Comparison of ENCODE assay signal across 8 mouse cellular contexts in the genomic region with DNA sequence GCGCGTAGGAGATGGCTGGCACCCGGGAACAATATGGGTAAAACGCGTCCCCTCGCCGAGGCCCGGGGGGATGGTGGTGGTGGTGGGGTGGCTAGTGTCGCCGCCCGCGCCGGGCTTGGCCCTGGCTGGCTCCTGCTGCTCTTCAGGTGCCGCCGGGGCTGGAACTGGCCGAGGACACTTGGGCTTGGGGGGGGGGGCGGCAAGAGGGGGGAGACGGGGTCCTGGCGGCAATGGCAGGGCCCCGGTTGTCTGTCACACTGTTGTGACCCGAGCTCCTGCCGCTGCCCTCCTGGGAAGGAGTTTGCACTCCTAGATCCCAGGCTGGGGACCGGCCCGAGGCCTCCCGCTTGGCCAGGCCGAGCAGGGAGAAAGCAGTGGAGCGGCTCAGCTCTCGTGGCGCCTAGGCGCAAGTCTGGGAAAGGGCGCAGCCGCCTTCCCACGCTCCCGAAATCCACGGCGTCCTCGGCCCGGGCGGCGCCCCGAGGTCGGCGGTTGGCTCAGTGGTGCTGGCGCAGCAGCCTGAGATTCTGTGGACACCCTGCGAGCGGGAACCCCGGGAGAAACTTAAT. TPM values are rescaled to one million over a fixed set of nuclear protein-coding genes. Genes with fewer than 3 reads are reported as not detected.
DNase-seq lines count a peak whose midpoint lies in the region; ATAC-seq and TF ChIP-seq lines count a peak whose summit lies in the region.

No protein-coding gene starts in this region.

- H3K27me3 ChIP-seq in CH12.LX (replicated peaks): no peaks in the 10 kb centered on the region
- peaks cover 20% of the 10 kb centered on the region for H3K27me3 ChIP-seq in heart, embryonic 12.5 days (replicated peaks)
- peaks cover 76% of the 10 kb centered on the region for H3K27me3 ChIP-seq in kidney, embryonic 15.5 days
- peaks cover 24% of the 10 kb centered on the region for H3K27me3 ChIP-seq in liver, embryonic 14.5 days (ENCODE audit: control insufficient read depth, insufficient read depth, low read length)

- no peak for DNase-seq in CH12.LX (ENCODE audit: extremely low read depth)
- DNase-seq in adrenal gland, postnatal 14 days: peak; percentile 45
- DNase-seq in liver, embryonic 14.5 days (ENCODE audit: low read depth in 3 of 3, low spot score in 3 of 3): no peak
- DNase-seq in ovary, postnatal 10 days (ENCODE audit: low spot score): peak; percentile 16

- peak overlapping the region; percentile 48 to 88 (median 60) for H3K4me3 ChIP-seq in CH12.LX (replicated peaks in 1 of 3; ENCODE audit: low read depth in 2 of 3, low read length in 2 of 3, poor library complexity in 1 of 3)
- peak overlapping the region; percentile 59 for H3K4me3 ChIP-seq in embryonic fibroblast, embryonic 13.5 days (ENCODE audit: insufficient read depth, low read length)
- peak overlapping the region; percentile 66 for H3K4me3 ChIP-seq in heart, embryonic 12.5 days
- H3K4me3 ChIP-seq in kidney, embryonic 15.5 days (replicated peaks): peak overlapping the region; percentile 61
- peak overlapping the region; percentile 43 to 54; a peak in 3 of 4 replicates for H3K4me3 ChIP-seq in liver, embryonic 14.5 days (ENCODE audit: insufficient read depth in 1 of 2, low read depth in 2 of 2, low read length in 2 of 2)

- in situ Hi-C loops in CH12.LX (cut with MboI; ENCODE audit: low pct_ligation_motif_present, low pct_unique_long_range_greater_than_20kb, low sequenced_read_pairs): no loop called here

- H3K27ac ChIP-seq in CH12.LX (ENCODE audit: insufficient read depth, low read depth): no peak overlapping the region
- H3K27ac ChIP-seq in embryonic fibroblast, embryonic 13.5 days (ENCODE audit: insufficient read depth, low read length): peak overlapping the region; percentile 7
- H3K27ac ChIP-seq in heart, embryonic 12.5 days (ENCODE audit: poor library complexity, severe bottlenecking): peak overlapping the region; percentile 92
- peak overlapping the region; percentile 71 for H3K27ac ChIP-seq in kidney, embryonic 15.5 days
- H3K27ac ChIP-seq in liver, embryonic 14.5 days: no peak overlapping the region

- no peaks in the 10 kb centered on the region for H3K9me3 ChIP-seq in CH12.LX (replicated peaks; ENCODE audit: low read length)
- H3K9me3 ChIP-seq in heart, embryonic 12.5 days (replicated peaks): no peaks in the 10 kb centered on the region
- H3K9me3 ChIP-seq in kidney, embryonic 15.5 days (replicated peaks): no peaks in the 10 kb centered on the region
- no peaks in the 10 kb centered on the region for H3K9me3 ChIP-seq in liver, embryonic 14.5 days (ENCODE audit: control insufficient read depth, low read length)

- peak overlapping the region; percentile 85 for H3K9ac ChIP-seq in CH12.LX (ENCODE audit: insufficient read depth, low read depth)
- H3K9ac ChIP-seq in heart, embryonic 12.5 days: peak overlapping the region; percentile 96
- peak overlapping the region; percentile 61 for H3K9ac ChIP-seq in kidney, embryonic 15.5 days
- H3K9ac ChIP-seq in liver, embryonic 14.5 days (replicated peaks): no peak overlapping the region

- TF ChIP-seq EP300 in CH12.LX (IDR thresholded peaks at IDR 0.05; ENCODE audit: low read length): no peak
- no peak for TF ChIP-seq EP300 in liver, embryonic 14.5 days (IDR thresholded peaks at IDR 0.05; ENCODE audit: low read depth)

- dilution Hi-C loops in CH12.LX (cut with MboI; ENCODE audit: extremely low pct_ligation_motif_present, extremely low pct_unique_long_range_greater_than_20kb, low sequenced_read_pairs): no loop called here

- no peak for TF ChIP-seq RAD21 in CH12.LX (IDR thresholded peaks at IDR 0.05; ENCODE audit: low read depth, low read length)

- no peak for TF ChIP-seq CTCF in CH12.LX (conservative IDR thresholded peaks at IDR 0.05 in 1 of 2, IDR thresholded peaks at IDR 0.05 in 1 of 2; ENCODE audit: low read depth in 2 of 2, low read length in 2 of 2)
- TF ChIP-seq CTCF in embryonic fibroblast, embryonic 13.5 days (IDR thresholded peaks at IDR 0.05; ENCODE audit: borderline replicate concordance, insufficient read depth, low read length): no peak
- no peak for TF ChIP-seq CTCF in liver, embryonic 14.5 days (IDR thresholded peaks at IDR 0.05; ENCODE audit: low read depth)

- peak; percentile 36; the same call in 1 of the 2 replicates for ATAC-seq in heart, embryonic 12.5 days (ENCODE audit: insufficient number of reproducible peaks, low FRiP score)
- ATAC-seq in kidney, embryonic 15.5 days (replicated peaks; ENCODE audit: low FRiP score): peak; percentile 82
- no peak for ATAC-seq in liver, embryonic 14.5 days (ENCODE audit: insufficient read depth)
- ATAC-seq in inflammation-experienced regulatory T-cells, adult 6 months: no peak

- H3K79me2 ChIP-seq in CH12.LX (replicated peaks; ENCODE audit: control insufficient read depth, extremely low read depth, insufficient read depth, poor library complexity, severe bottlenecking): no peaks in the 10 kb centered on the region; the same call in 1 of the 2 replicates

- H3K4me2 ChIP-seq in CH12.LX (ENCODE audit: insufficient read depth, low read depth, poor library complexity, severe bottlenecking): peak overlapping the region; percentile 60
- H3K4me2 ChIP-seq in heart, embryonic 12.5 days: peak overlapping the region; percentile 63
- peak overlapping the region; percentile 65 for H3K4me2 ChIP-seq in kidney, embryonic 15.5 days
- peak overlapping the region; percentile 49 for H3K4me2 ChIP-seq in liver, embryonic 14.5 days (ENCODE audit: low read depth)

- TF ChIP-seq POLR2A in CH12.LX (IDR thresholded peaks at IDR 0.05; ENCODE audit: low read depth, low read length): no peak
- peak; percentile 44; the same call in 1 of the 2 replicates for TF ChIP-seq POLR2A in embryonic fibroblast, embryonic 13.5 days (IDR thresholded peaks at IDR 0.05; ENCODE audit: low read depth, low read length)

- peaks cover 0 to 17% of the 10 kb centered on the region in 2 experiments; a peak in 2 of 4 replicates for H3K4me1 ChIP-seq in CH12.LX (ENCODE audit: control insufficient read depth in 1 of 2, insufficient read depth in 2 of 2)
- no peaks in the 10 kb centered on the region; the same call in 1 of the 2 replicates for H3K4me1 ChIP-seq in embryonic fibroblast, embryonic 13.5 days (ENCODE audit: control insufficient read depth, insufficient read depth, low read length)
- H3K4me1 ChIP-seq in heart, embryonic 12.5 days (replicated peaks): 0 out of 2 replicates have a peak, but pooled peaks cover 7% of the 10 kb centered on the region
- H3K4me1 ChIP-seq in kidney, embryonic 15.5 days: no peaks in the 10 kb centered on the region
- no peaks in the 10 kb centered on the region for H3K4me1 ChIP-seq in liver, embryonic 14.5 days (replicated peaks; ENCODE audit: control insufficient read depth in 2 of 2, insufficient read depth in 2 of 2, low read length in 1 of 2)

- 25% methylated on average over 40 of the region's 47 CpGs for WGBS in heart, embryonic 12.5 days
- 32% methylated on average over 35 of the region's 47 CpGs for WGBS in kidney, embryonic 15.5 days
- 11% methylated on average over 46 of the region's 47 CpGs for WGBS in liver, embryonic 14.5 days (ENCODE audit: insufficient replicate concordance)

- H3K36me3 ChIP-seq in CH12.LX (replicated peaks in 1 of 2; ENCODE audit: control insufficient read depth in 1 of 2, insufficient read depth in 1 of 2, low read length in 1 of 2): no peaks in the 10 kb centered on the region
- no peaks in the 10 kb centered on the region for H3K36me3 ChIP-seq in heart, embryonic 12.5 days
- H3K36me3 ChIP-seq in kidney, embryonic 15.5 days: no peaks in the 10 kb centered on the region
- no peaks in the 10 kb centered on the region for H3K36me3 ChIP-seq in liver, embryonic 14.5 days (replicated peaks; ENCODE audit: control insufficient read depth, insufficient read depth, low read depth)

TF ChIP-seq in CH12.LX, 34 proteins besides CTCF, POLR2A, EP300 and RAD21:
- TF ChIP-seq JUN (IDR thresholded peaks at IDR 0.05; ENCODE audit: insufficient read depth, low read depth, low read length) (no peak), UBTF (IDR thresholded peaks at IDR 0.05; ENCODE audit: low read depth, low read length) (0 out of 2 replicates have a peak, but pooled peaks have one; percentile 19)

RNA-seq across cellular contexts. Expression of a gene that starts 0.9 kb away (rescaled TPM):
- total RNA-seq in CH12.LX (2012; rRNA removed) (5.0 and 8.7 TPM in 2 replicates), CH12.LX (2014; rRNA removed) (4.1 and 4.3 TPM in 2 replicates)
- 4.7 and 5.4 TPM in 2 replicates for polyA plus RNA-seq in CH12.LX (2012; ENCODE audit: insufficient read length, low read depth)
- total RNA-seq in adrenal gland, postnatal 14 days (2021): 20.7 and 29.2 TPM in 2 replicates
- 19.4 and 26.8 TPM in 2 replicates for polyA plus RNA-seq in embryonic fibroblast, embryonic 13.5 days (2011; ENCODE audit: insufficient read length, low read depth, missing spikeins)
- 18.3 and 19.9 TPM in 2 replicates for polyA plus RNA-seq in heart, embryonic 12.5 days (2016; fragmentation: Nextera tagmentation; extraction: Ambion mirVana)
- polyA plus RNA-seq in kidney, embryonic 15.5 days (2015; fragmentation: Nextera tagmentation; extraction: Ambion mirVana): 5.1 and 5.5 TPM in 2 replicates
- polyA plus RNA-seq in liver, embryonic 14.5 days (2012; rRNA removed): 0.29 and 0.38 TPM in 2 replicates
- 0.42 and 0.61 TPM in 2 replicates for polyA plus RNA-seq in liver, embryonic 14.5 days (2014; fragmentation: Nextera tagmentation; extraction: Ambion mirVana)
- polyA plus RNA-seq in inflammation-experienced regulatory T-cells, adult 6 months (2017; shearing (Covaris generic)): 1 to 10 TPM in 2 of 3 experiments, under 1 TPM in 1; 0.62 to 3.0 (median 1.4) TPM

Comparison
In these comparisons a context has a peak if more than half of its experiments do, and no peak if none do; other contexts are left out.
1. DNase-seq: peak in adrenal gland, postnatal 14 days (single experiment) and ovary, postnatal 10 days (single experiment); none in CH12.LX (single experiment) and liver, embryonic 14.5 days (0 of 3).
2. H3K27ac ChIP-seq: peak in embryonic fibroblast, embryonic 13.5 days (single experiment), heart, embryonic 12.5 days (single experiment) and kidney, embryonic 15.5 days (single experiment); none in CH12.LX (single experiment) and liver, embryonic 14.5 days (single experiment).
3. ATAC-seq: peak in heart, embryonic 12.5 days (single experiment) and kidney, embryonic 15.5 days (single experiment); none in liver, embryonic 14.5 days (single experiment) and inflammation-experienced regulatory T-cells, adult 6 months (single experiment).
4. Peak in every context shown above with its lines, with median percentiles within 50 percentile points of each other: H3K4me2 ChIP-seq and H3K4me3 ChIP-seq.